Mouse (Mus musculus): ENCODE data around the gene Olfr672. TPM values are rescaled to one million over a fixed set of nuclear protein-coding genes. Genes with fewer than 3 reads are reported as not detected.
"Not testable (repeated sequence)": the region's sequence is repeated elsewhere in the genome, so short reads cannot be mapped to it uniquely, and the experiment has no call there.

Gene Olfr672
- polyA plus RNA-seq (2012; rRNA removed): not detected in 2 replicates

GRCm38 (mm10) chr7:105001929-105002328, at the start of gene Olfr672:
Gene Olfr672, minus strand, starts transcription at chr7:105002029.
- TF ChIP-seq POLR2A (IDR thresholded peaks at IDR 0.05; ENCODE audit: control insufficient read depth, extremely low read depth, insufficient read depth, low read length, poor library complexity) (no peak), CTCF (IDR thresholded peaks at IDR 0.05; ENCODE audit: borderline replicate concordance, control insufficient read depth, extremely low read depth, insufficient read depth, low read length, poor library complexity) (no peak)
- no peaks in the 10 kb centered on the region for H3K27me3 ChIP-seq (ENCODE audit: control insufficient read depth, insufficient read depth, low read length)
- no peaks in the 10 kb centered on the region for H3K36me3 ChIP-seq (ENCODE audit: control insufficient read depth, insufficient read depth, low read length)
- no peak for DNase-seq
- no peaks in the 10 kb centered on the region for H3K4me1 ChIP-seq (replicated peaks; ENCODE audit: control insufficient read depth, insufficient read depth, low read length)
- H3K27ac ChIP-seq (ENCODE audit: control insufficient read depth, insufficient read depth, low read length): no peak within 1 kb of the TSS
- no peak within 1 kb of the TSS for H3K4me3 ChIP-seq (ENCODE audit: control insufficient read depth, insufficient read depth, low read length)

GRCm38 (mm10) chr7:105033836-105034235, 32.0 kb upstream of the Olfr672 start:
- not testable (repeated sequence) for H3K4me3 ChIP-seq (ENCODE audit: control insufficient read depth, insufficient read depth, low read length); H3K36me3 ChIP-seq (ENCODE audit: control insufficient read depth, insufficient read depth, low read length); H3K27me3 ChIP-seq (ENCODE audit: control insufficient read depth, insufficient read depth, low read length); H3K27ac ChIP-seq (ENCODE audit: control insufficient read depth, insufficient read depth, low read length); DNase-seq; H3K4me1 ChIP-seq (replicated peaks; ENCODE audit: control insufficient read depth, insufficient read depth, low read length)
- 63% methylated on average over 5 of the region's 5 CpGs for whole genome bisulfite sequencing

- TF ChIP-seq POLR2A (IDR thresholded peaks at IDR 0.05; ENCODE audit: control insufficient read depth, extremely low read depth, insufficient read depth, low read length, poor library complexity) (no peak), CTCF (IDR thresholded peaks at IDR 0.05; ENCODE audit: borderline replicate concordance, control insufficient read depth, extremely low read depth, insufficient read depth, low read length, poor library complexity) (no peak)
- H3K4me1 ChIP-seq (replicated peaks; ENCODE audit: control insufficient read depth, insufficient read depth, low read length): no peaks in the 10 kb centered on the region
Measured at GRCm38 (mm10) chr7:105032398-105032797, 30.6 kb upstream of the Olfr672 start, which contains the start of gene Olfr676. Gene Olfr676, plus strand, starts transcription at chr7:105032698.

GRCm38 (mm10) chr7:105028360-105028759, 26.5 kb upstream of the Olfr672 start, which contains the start of gene Olfr675:
Gene Olfr675, minus strand, starts transcription at chr7:105028460.
- no peaks in the 10 kb centered on the region for H3K27me3 ChIP-seq (ENCODE audit: control insufficient read depth, insufficient read depth, low read length)
- H3K4me1 ChIP-seq (replicated peaks; ENCODE audit: control insufficient read depth, insufficient read depth, low read length): no peaks in the 10 kb centered on the region
- H3K36me3 ChIP-seq (ENCODE audit: control insufficient read depth, insufficient read depth, low read length): no peaks in the 10 kb centered on the region
- WGBS: 85% methylated on average over 1 of the region's 1 CpGs
- DNase-seq: no peak
- H3K27ac ChIP-seq (ENCODE audit: control insufficient read depth, insufficient read depth, low read length): no peak within 1 kb of the TSS
- TF ChIP-seq CTCF (IDR thresholded peaks at IDR 0.05; ENCODE audit: borderline replicate concordance, control insufficient read depth, extremely low read depth, insufficient read depth, low read length, poor library complexity): no peak
- TF ChIP-seq POLR2A (IDR thresholded peaks at IDR 0.05; ENCODE audit: control insufficient read depth, extremely low read depth, insufficient read depth, low read length, poor library complexity): no peak
- H3K4me3 ChIP-seq (ENCODE audit: control insufficient read depth, insufficient read depth, low read length): no peak within 1 kb of the TSS

More at GRCm38 (mm10) chr7:105032398-105032797, 30.6 kb upstream of the Olfr672 start, which contains the start of gene Olfr676:
- DNase-seq: no peak
- no peak within 1 kb of the TSS for H3K27ac ChIP-seq (ENCODE audit: control insufficient read depth, insufficient read depth, low read length)
- H3K36me3 ChIP-seq (ENCODE audit: control insufficient read depth, insufficient read depth, low read length): no peaks in the 10 kb centered on the region
- H3K27me3 ChIP-seq (ENCODE audit: control insufficient read depth, insufficient read depth, low read length): no peaks in the 10 kb centered on the region
- H3K4me3 ChIP-seq (ENCODE audit: control insufficient read depth, insufficient read depth, low read length): no peak within 1 kb of the TSS

GRCm38 (mm10) chr7:105022530-105022929, 20.7 kb upstream of the Olfr672 start:
- Histone ChIP-seq H3K4me3 (ENCODE audit: control insufficient read depth, insufficient read depth, low read length) (no peak overlapping the region), H3K4me1 (replicated peaks; ENCODE audit: control insufficient read depth, insufficient read depth, low read length) (no peaks in the 10 kb centered on the region), H3K27me3 (ENCODE audit: control insufficient read depth, insufficient read depth, low read length) (no peaks in the 10 kb centered on the region), H3K36me3 (ENCODE audit: control insufficient read depth, insufficient read depth, low read length) (no peaks in the 10 kb centered on the region), H3K27ac (ENCODE audit: control insufficient read depth, insufficient read depth, low read length) (no peak overlapping the region)
- no peak for DNase-seq
- no peak for TF ChIP-seq CTCF (IDR thresholded peaks at IDR 0.05; ENCODE audit: borderline replicate concordance, control insufficient read depth, extremely low read depth, insufficient read depth, low read length, poor library complexity)
- TF ChIP-seq POLR2A (IDR thresholded peaks at IDR 0.05; ENCODE audit: control insufficient read depth, extremely low read depth, insufficient read depth, low read length, poor library complexity): no peak
- 56% methylated on average over 1 of the region's 1 CpGs for WGBS

GRCm38 (mm10) chr7:104979026-104979425, 22.8 kb downstream of the Olfr672 start, which contains the start of gene Olfr671:
Gene Olfr671, minus strand, starts transcription at chr7:104979126.
- DNase-seq: no peak
- WGBS: 90% methylated on average over 1 of the region's 1 CpGs
- no peaks in the 10 kb centered on the region for H3K4me1 ChIP-seq (replicated peaks; ENCODE audit: control insufficient read depth, insufficient read depth, low read length)
- no peaks in the 10 kb centered on the region for H3K27me3 ChIP-seq (ENCODE audit: control insufficient read depth, insufficient read depth, low read length)
- no peaks in the 10 kb centered on the region for H3K36me3 ChIP-seq (ENCODE audit: control insufficient read depth, insufficient read depth, low read length)
- H3K27ac ChIP-seq (ENCODE audit: control insufficient read depth, insufficient read depth, low read length): no peak within 1 kb of the TSS
- TF ChIP-seq CTCF (IDR thresholded peaks at IDR 0.05; ENCODE audit: borderline replicate concordance, control insufficient read depth, extremely low read depth, insufficient read depth, low read length, poor library complexity): no peak
- no peak for TF ChIP-seq POLR2A (IDR thresholded peaks at IDR 0.05; ENCODE audit: control insufficient read depth, extremely low read depth, insufficient read depth, low read length, poor library complexity)
- no peak within 1 kb of the TSS for H3K4me3 ChIP-seq (ENCODE audit: control insufficient read depth, insufficient read depth, low read length)

- WGBS: 62% methylated on average over 2 of the region's 2 CpGs
- H3K27me3 ChIP-seq (ENCODE audit: control insufficient read depth, insufficient read depth, low read length); H3K36me3 ChIP-seq (ENCODE audit: control insufficient read depth, insufficient read depth, low read length); H3K4me1 ChIP-seq (replicated peaks; ENCODE audit: control insufficient read depth, insufficient read depth, low read length); H3K4me3 ChIP-seq (ENCODE audit: control insufficient read depth, insufficient read depth, low read length); H3K27ac ChIP-seq (ENCODE audit: control insufficient read depth, insufficient read depth, low read length); DNase-seq: not testable (repeated sequence)
Measured at GRCm38 (mm10) chr7:104972507-104972906, 29.3 kb downstream of the Olfr672 start.

Measured in thymus, adult 2 months (tissue).